Mouse (Mus musculus) skeletal muscle tissue, postnatal 0 days (tissue): ENCODE data around the gene Gm5141. TPM values are rescaled to one million over a fixed set of nuclear protein-coding genes. Genes with fewer than 3 reads are reported as not detected.

Experiments used
- microRNA counts: library from miRNA; unstranded; fragments of <30 nt; microRNA quantifications from one replicate; lab custom pipeline; 2015
- microRNA-seq, 2 experiments: library from miRNA; unstranded; fragments of <30 nt; microRNA quantifications; one replicate each; pipeline ENCODE4; 2016
- polyA plus RNA-seq: library from polyadenylated mRNA; unstranded; fragments of >200 nt; fragmentation: Nextera tagmentation; extraction: Ambion mirVana; gene quantifications from 2 replicates; pipeline ENCODE4 v1.2.1, GENCODE M21; 2015

The Gm5141 gene
- 2.2 TPM in 2 replicates for polyA plus RNA-seq

DNA sequence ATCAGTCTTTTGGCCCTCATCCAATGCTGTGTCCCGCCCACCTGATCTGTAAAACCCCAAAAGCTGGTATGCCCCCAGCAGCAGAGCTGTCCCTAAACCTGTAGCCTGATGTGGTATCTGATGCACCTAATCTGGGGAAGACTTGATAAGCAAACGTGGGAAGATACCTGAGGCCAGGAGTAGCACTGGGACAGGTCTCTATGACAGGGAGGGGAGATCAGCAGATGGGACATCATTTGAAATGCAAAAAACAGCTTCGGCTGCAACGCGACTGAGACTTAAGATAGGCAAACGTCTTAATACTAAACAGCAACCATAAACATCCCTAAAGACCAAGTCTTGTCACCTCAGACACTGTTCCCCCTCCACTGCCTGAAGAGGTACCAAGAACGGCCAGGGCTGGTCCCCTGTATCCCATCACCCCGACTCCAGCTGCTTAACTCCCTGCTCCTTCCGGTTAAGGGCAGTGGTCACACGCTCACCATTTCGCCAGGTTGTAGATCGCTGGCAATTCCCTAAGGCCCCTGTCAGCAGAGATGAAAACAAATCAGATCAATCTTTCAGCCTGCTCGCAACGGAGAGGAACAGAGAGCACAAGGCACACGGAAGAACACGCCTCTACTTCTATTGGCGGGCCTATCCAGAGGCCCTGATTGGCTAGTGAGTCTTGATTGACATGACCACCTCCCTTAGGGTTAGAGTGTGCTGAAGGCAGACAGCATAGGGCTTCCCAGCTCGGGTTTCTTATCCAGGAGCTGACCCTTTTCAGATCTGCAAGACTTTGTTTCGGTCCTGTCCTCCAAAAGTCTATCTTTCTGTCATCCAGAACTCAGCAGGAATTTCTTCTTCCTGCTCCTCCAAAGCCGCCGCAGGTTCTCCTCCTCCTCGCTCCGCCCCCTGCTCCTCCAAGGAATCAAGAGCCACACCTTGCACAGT is at the start of gene Gm5141:
TSS of gene Gm5141 (minus strand) at position 610 of the 936 bp plus-strand sequence.

DNA sequence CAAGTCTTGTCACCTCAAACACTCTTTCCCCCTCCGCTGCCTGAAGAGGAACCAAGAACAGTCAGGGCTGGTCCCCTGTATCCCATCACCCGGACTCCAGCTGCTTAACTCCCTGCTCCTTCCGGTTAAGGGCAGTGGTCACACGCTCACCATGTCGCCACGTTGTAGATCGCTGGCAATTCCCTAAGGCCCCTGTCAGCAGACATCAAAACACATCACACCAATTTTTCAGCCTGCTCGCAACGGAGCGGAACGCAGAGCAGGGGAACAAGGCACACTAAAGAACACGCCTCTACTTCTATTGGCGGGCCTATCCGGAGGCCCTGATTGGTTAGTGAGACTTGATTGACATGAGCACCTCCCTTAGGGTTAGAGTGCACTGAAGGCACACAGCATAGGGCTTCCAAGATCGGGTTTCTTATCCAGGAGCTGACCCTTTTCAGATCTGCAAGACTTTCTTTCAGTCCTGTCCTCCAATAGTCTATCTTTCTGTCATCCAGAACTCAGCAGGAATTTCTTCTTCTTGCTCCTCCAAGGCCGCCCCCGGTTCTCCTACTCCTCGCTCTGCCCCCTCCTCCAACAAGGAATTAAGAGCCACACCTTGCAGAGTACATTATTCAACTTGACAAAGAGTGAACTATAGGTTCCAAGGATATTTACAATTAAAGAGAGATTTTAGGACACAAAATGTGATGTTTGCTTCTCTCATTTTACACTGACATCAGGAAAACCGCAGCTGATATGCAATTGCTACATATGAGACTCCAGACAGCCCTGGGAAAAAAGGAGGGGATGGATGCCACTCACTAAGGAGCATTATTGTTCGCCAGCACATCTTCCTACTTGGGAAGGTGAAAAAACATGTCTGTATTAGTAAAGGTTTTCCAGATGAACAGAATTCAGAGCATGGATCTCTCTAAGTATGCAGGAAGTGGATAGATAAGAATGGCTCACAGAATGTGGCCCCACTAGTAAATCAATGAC is 24.9 kb downstream of the Gm5141 start, which contains the start of gene Platr25:
TSS of gene Platr25 (minus strand) at position 278 of the 984 bp plus-strand sequence.

MicroRNA genes within 50 kb of the gene (microRNA counts, 519-probe panel; counts per million panel counts)
- microRNA mmu-miR-713 (lab: Ali Mortazavi, UCI), result 296 counts per million, percentile 58 among the panel's probes with 10 or more counts

Small RNAs within 50 kb of the gene (microRNA-seq; reads per million reads assigned to microRNA genes)
- gene Gm24588 (0 reads per million in 2 experiments), gene Mir713 (0 reads per million in 2 experiments)

Other genes starting within 250 kb of the Gm5141 start
- not detected in 2 replicates for gene Zfp935, start 227.3 kb downstream of the Gm5141 start, polyA plus RNA-seq
- gene Zfp934, start 214.6 kb downstream of the Gm5141 start, polyA plus RNA-seq, result 3.8 and 4.5 TPM in 2 replicates
- 2.8 and 3.7 TPM in 2 replicates for gene 6720489N17Rik, start 161.6 kb downstream of the Gm5141 start, polyA plus RNA-seq
- 7.3 and 8.4 TPM in 2 replicates for gene Platr25, start 25.1 kb downstream of the Gm5141 start, polyA plus RNA-seq
- gene Fbp2, start 72.6 kb upstream of the Gm5141 start, polyA plus RNA-seq, result 147 and 165 TPM in 2 replicates
- 2.1 and 3.6 TPM in 2 replicates for gene Fbp1, start 102.5 kb upstream of the Gm5141 start, polyA plus RNA-seq
- gene 2010111I01Rik, start 179.1 kb upstream of the Gm5141 start, polyA plus RNA-seq, result 106 TPM in 2 replicates